Mouse (Mus musculus) c-Kit-negative CD71-positive TER-119-positive erythroid progenitor cells, embryonic 14.5 days (primary cell): Measurements from ENCODE around the gene Gm21293.
"Not testable (repeated sequence)": the region's sequence is repeated elsewhere in the genome, so short reads cannot be mapped to it uniquely, and the experiment has no call there.

Source experiments
- DNase-seq: peaks from one replicate; pipeline ENCODE4 v3.0.0-alpha.2; 2013; ENCODE audit warnings: low read depth, low spot score

Gene Gm21293

GRCm38 (mm10) chr10:104142687-104143086, at the start of gene Gm21293:
Gene Gm21293, plus strand, starts transcription at chr10:104142987.
- not testable (repeated sequence) for DNase-seq

GRCm38 (mm10) chr10:104110044-104110443, 32.7 kb upstream of the Gm21293 start:
- DNase-seq, result no peak

- DNase-seq, result no peak
These were observed 24.5 kb upstream of the Gm21293 start for GRCm38 (mm10) chr10:104118312-104118711.

GRCm38 (mm10) chr10:104151197-104151596, 8.4 kb downstream of the Gm21293 start, which contains the start of gene Gm6763:
Gene Gm6763, plus strand, starts transcription at chr10:104151497.
- DNase-seq, result not testable (repeated sequence)

GRCm38 (mm10) chr10:104159706-104160105, 16.9 kb downstream of the Gm21293 start, which contains the start of gene Gm8764:
Gene Gm8764, plus strand, starts transcription at chr10:104160006.
- not testable (repeated sequence) for DNase-seq

GRCm38 (mm10) chr10:104168215-104168614, 25.4 kb downstream of the Gm21293 start, which contains the start of gene Gm21304:
Gene Gm21304, plus strand, starts transcription at chr10:104168515.
- not testable (repeated sequence) for DNase-seq

GRCm38 (mm10) chr10:104176724-104177123, 33.9 kb downstream of the Gm21293 start, which contains the start of gene Gm21312:
Gene Gm21312, plus strand, starts transcription at chr10:104177024.
- DNase-seq, result not testable (repeated sequence)

- not testable (repeated sequence) for DNase-seq
These were observed 42.4 kb downstream of the Gm21293 start, which contains the start of gene Gm20765 for GRCm38 (mm10) chr10:104185233-104185632. Gene Gm20765, plus strand, starts transcription at chr10:104185533.

GRCm38 (mm10) chr10:104193742-104194141, 51.0 kb downstream of the Gm21293 start, which contains the start of gene Gm4340:
Gene Gm4340, plus strand, starts transcription at chr10:104194042.
- not testable (repeated sequence) for DNase-seq
